Mouse (Mus musculus) cerebellum, postnatal 25 days (tissue): ENCODE measurements around the gene 4930415O20Rik.

Experiments
- DNase-seq, 2 experiments: peaks; one replicate each; pipeline ENCODE4 v3.0.0; 2021; ENCODE audit warnings: mixed read lengths in 2 of 2

The 4930415O20Rik gene

GRCm38 (mm10) chr15:98570873-98571538, at the start of gene 4930415O20Rik, which contains the start of gene Ccnt1:
Gene 4930415O20Rik, plus strand, starts transcription at chr15:98571004.
Gene Ccnt1, minus strand, starts transcription at chr15:98570923.
- no peak for DNase-seq

GRCm38 (mm10) chr15:98521245-98521644, 49.6 kb upstream of the 4930415O20Rik start:
- DNase-seq: no peak

- DNase-seq: no peak
These were observed 44.7 kb upstream of the 4930415O20Rik start for GRCm38 (mm10) chr15:98526057-98526456.

- no peak for DNase-seq
These were observed 43.6 kb upstream of the 4930415O20Rik start for GRCm38 (mm10) chr15:98527056-98527771.

- DNase-seq: no peak
These were observed 42.7 kb upstream of the 4930415O20Rik start for GRCm38 (mm10) chr15:98528066-98528563.

GRCm38 (mm10) chr15:98532281-98532680, 38.5 kb upstream of the 4930415O20Rik start:
- no peak for DNase-seq

- no peak for DNase-seq
These were observed 37.7 kb upstream of the 4930415O20Rik start for GRCm38 (mm10) chr15:98533035-98533531.

- peak; percentile 98 for DNase-seq
These were observed 36.8 kb upstream of the 4930415O20Rik start, which contains the start of gene Kansl2 for GRCm38 (mm10) chr15:98533881-98534627. Gene Kansl2, minus strand, starts transcription at chr15:98534264.

- no peak for DNase-seq
These were observed 34.9 kb upstream of the 4930415O20Rik start for GRCm38 (mm10) chr15:98535921-98536320.

- DNase-seq: no peak
These were observed 33.8 kb upstream of the 4930415O20Rik start for GRCm38 (mm10) chr15:98536828-98537510.

GRCm38 (mm10) chr15:98537923-98538322, 32.9 kb upstream of the 4930415O20Rik start:
- no peak for DNase-seq

GRCm38 (mm10) chr15:98541064-98541463, 29.7 kb upstream of the 4930415O20Rik start:
- no peak for DNase-seq

- DNase-seq: no peak
These were observed 27.5 kb upstream of the 4930415O20Rik start for GRCm38 (mm10) chr15:98543341-98543740.

- no peak for DNase-seq
These were observed 25.7 kb upstream of the 4930415O20Rik start for GRCm38 (mm10) chr15:98545151-98545550.

- DNase-seq: no peak
These were observed 24.0 kb upstream of the 4930415O20Rik start for GRCm38 (mm10) chr15:98546843-98547242.

- DNase-seq: no peak
These were observed 18.0 kb upstream of the 4930415O20Rik start for GRCm38 (mm10) chr15:98552758-98553157.

- no peak for DNase-seq
These were observed 14.9 kb upstream of the 4930415O20Rik start for GRCm38 (mm10) chr15:98555881-98556280.

- peak; percentile 30 to 55 for DNase-seq
These were observed 13.6 kb upstream of the 4930415O20Rik start for GRCm38 (mm10) chr15:98557186-98557585.

GRCm38 (mm10) chr15:98566973-98567277, 3.9 kb upstream of the 4930415O20Rik start:
- DNase-seq: no peak

GRCm38 (mm10) chr15:98567278-98568134, 3.3 kb upstream of the 4930415O20Rik start:
- peak; percentile 100 for DNase-seq

- peak; percentile 17 to 23 for DNase-seq
These were observed 2.4 kb upstream of the 4930415O20Rik start for GRCm38 (mm10) chr15:98568256-98569033.
